Mouse (Mus musculus) spleen, adult 12 weeks (tissue): Measurements from ENCODE around the gene Vps8.

ENCODE experiments used
- DNase-seq: peaks from one replicate; pipeline ENCODE4 v3.0.0; 2022; ENCODE audit warnings: low spot score

Vps8 gene

DNA sequence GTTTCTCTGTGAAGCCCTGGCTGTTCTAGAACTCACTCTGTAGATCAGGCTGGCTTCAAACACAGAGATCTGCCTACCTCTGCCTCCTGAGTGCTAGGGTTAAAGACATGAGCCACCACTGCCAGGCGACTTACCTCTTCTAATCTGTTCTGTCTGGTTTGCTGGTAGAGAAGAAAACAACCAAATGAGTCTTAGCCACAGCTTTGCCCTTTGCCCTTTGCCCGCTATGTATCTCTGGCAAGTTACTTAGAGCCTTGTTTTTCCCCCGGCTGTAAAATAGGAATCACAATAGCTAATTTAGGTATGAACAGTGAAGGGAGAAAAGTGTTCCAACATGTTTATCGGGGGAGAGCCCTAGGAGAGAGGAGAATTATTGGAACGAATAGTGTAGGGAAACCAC lies 18.3 kb upstream of the Vps8 start:
- DNase-seq, result no peak

DNA sequence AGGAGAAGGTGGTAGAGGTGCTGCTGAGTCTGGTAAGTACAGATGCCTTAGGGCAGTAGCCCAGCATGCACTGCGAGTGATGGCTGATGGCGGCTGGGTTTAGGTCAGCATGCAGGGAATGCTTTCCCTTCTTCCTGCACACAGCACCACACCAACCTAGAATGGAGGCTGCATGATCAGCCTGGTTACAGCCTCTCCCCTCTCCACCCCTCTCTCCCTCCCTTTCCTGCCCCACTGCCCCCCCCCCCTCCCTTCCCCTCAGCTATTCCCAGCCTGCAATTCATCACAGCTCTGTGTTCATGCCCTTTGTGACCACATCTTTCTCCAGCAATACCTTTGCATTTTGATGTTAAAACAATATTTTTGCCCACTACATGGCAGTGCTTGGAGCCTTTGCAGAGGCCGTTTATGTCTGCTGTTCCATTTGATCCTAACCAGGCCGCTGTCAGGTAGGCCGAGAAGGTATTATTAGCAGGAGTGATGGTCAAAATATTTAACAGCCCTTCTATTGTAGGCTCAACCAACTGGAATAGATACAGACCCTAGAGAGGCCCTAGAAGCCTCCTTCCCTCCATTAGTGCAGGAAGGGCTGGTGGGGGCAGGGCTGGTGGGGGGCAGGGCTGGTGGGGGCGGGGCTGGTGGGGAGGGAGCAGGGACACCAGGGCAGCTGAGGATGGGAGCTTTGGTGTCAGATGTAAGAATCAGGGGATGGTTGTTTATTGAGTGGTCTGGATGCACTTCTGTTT lies 17.5 kb upstream of the Vps8 start:
- no peak for DNase-seq

DNA sequence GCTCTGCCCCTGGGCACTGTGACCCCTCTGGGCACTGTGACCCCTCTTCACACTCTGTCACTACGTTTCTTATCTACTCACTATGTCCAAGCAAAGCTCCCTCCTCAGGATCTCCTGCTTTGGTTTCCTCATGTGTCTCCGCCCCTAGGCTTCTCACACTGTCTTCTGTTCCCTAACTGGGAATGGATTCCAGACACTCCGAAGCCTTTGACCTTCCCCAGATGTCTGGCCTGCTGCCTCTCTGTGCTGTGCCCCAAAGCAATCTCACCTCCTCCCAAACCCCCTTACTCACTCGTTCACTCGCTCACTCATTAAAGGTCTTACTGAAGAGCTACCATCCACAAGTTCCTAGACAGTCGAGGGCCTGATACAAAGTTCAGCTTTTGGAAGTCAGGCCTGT lies 16.8 kb upstream of the Vps8 start:
- no peak for DNase-seq

DNA sequence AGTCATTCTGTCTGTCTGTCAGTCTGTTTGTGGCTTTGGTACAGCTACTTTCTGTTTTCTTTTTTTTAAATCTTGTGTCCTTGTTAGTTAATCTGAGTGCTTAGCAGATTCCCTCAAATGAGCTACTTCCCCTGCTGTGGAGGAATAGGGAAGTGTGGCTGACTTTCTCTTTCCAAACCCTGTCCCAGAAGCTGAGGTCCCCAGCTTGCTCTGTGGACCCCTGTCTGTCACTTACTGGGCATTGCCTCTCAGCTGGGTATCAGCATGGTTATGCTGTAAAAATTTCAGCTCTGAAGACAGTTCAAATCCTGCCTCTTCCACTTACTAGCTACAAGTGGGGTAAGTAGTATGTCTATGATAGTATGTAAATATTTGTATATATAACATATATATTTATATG lies 11.1 kb upstream of the Vps8 start:
- DNase-seq, result no peak

DNA sequence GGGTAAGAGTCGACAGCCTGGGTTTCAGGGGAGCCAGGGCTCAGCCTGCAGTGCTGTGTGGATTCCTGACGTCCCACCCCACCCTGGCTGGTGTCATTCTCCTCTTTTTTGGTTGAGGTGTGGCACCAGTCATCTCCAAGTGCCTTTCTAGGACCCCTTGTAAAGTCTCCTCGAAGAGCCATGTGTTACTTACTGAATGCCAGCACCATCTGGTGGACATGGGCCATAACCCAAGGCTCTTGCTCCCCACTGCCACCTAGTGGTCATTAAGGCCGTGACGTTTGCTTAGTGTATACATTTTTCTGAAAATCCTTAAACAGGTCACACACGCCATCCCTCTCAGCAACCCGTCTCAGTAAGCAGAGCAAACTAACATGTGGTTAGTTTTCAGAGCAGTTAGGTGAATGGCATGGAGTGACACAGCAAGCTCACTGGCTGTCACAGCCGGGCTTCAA lies 10.3 kb upstream of the Vps8 start:
- peak; percentile 56 for DNase-seq

GRCm38 (mm10) chr16:21413819-21414218 lies 9.1 kb upstream of the Vps8 start:
- no peak for DNase-seq

GRCm38 (mm10) chr16:21415128-21415527 lies 7.8 kb upstream of the Vps8 start:
- DNase-seq, result no peak

DNA sequence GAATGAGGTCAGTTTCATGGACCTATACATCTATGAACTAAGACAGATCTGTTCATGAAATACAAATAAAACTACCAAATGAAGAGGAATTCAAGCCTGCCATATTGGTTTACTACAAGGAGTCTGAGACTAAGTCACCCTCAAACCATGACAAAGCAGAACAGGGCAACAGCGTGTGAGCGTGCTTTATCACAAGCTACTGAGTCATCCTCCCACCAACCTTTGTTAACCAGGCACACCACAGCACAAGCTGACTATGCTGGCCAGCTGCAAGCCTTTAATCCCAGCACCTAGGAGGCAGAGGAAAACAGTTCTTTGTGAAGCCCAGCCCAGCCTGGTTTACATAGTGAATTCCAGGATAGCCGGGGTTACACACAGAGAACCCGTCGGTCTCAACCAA lies 4.9 kb upstream of the Vps8 start:
- DNase-seq, result no peak

- no peak for DNase-seq
These were observed 610 bp downstream of the Vps8 start for GRCm38 (mm10) chr16:21423546-21423910.

DNA sequence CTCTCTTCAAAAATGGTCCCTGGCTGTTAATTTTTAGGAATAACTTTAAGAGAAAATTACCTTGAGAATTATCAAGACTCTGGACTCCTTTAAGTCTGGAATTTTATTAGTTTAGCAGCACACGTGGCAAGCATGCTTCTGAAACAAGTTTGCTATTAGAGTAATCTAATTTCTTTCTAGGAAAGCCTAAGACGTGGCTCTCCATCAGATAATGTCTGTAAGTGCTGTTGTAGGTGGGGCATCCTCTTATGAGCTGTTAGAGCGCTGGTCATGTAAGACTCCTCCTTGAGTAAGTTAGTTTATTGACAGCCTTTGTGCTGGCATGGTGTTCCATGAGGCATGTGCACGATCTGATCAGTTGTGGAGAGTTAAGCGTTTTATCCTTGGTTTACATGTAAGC lies 5.2 kb downstream of the Vps8 start:
- DNase-seq, result no peak

GRCm38 (mm10) chr16:21430377-21431060 lies 7.6 kb downstream of the Vps8 start:
- DNase-seq, result no peak

DNA sequence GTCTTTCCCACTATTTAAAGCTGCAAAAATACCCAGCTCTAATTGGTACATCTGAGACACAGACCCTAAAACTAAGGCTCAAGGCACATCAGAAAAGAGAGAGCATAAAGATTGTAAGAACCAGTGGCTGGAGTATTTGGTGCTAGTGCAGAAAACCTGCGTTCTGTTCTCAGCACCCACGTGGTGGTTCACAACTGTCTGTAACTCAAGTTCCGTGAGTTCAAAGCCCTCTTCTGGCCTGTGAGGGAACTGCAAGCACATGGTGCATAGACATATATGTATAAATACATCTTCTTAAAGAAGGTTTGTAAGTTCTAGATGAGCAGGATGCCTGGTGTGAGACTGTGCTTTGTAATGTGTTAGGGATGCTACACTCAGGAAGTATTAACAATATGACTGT lies 8.7 kb downstream of the Vps8 start:
- no peak for DNase-seq

DNA sequence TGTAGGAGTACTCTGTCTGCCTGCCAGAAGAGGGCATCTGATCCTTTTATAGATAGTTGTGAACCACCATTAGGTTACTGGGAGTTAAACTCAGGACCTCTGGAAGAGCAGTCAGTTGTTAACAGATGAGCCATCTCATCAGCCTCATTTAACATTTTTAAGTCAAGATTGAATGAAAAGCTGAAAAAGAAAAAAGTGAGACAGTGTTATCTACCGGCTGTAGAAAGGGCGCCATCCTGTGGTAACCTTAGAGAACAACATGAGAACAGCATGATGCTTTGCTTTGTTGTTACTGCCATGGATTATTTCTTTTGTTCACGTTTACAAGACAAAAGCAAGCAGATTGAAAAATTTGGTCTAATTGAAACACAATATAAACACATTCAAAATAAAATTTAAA lies 10.6 kb downstream of the Vps8 start:
- DNase-seq, result no peak

GRCm38 (mm10) chr16:21441012-21441411 lies 18.1 kb downstream of the Vps8 start:
- no peak for DNase-seq

GRCm38 (mm10) chr16:21445026-21445625 lies 22.2 kb downstream of the Vps8 start:
- no peak for DNase-seq

- no peak for DNase-seq
These were observed 24.5 kb downstream of the Vps8 start for GRCm38 (mm10) chr16:21447447-21447846.

DNA sequence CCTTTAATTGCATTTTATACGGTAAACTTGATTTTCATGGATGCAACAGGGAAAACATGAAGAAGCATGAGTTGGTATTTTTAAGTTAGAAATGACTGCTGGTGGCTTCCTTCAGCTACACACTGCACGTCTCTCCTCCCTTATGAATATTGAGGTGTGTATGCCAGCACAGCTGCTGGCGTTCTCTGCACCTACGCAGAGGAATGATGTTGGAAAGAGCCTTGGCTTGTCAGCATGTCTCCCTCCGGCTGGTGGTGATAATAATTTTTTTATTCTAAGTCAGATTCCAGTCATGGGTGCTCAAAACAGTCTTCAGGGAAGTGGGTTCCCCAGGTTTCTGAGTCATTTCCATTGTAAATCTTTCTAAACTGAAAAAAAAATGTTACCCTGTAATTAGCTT lies 25.5 kb downstream of the Vps8 start:
- DNase-seq, result no peak

DNA sequence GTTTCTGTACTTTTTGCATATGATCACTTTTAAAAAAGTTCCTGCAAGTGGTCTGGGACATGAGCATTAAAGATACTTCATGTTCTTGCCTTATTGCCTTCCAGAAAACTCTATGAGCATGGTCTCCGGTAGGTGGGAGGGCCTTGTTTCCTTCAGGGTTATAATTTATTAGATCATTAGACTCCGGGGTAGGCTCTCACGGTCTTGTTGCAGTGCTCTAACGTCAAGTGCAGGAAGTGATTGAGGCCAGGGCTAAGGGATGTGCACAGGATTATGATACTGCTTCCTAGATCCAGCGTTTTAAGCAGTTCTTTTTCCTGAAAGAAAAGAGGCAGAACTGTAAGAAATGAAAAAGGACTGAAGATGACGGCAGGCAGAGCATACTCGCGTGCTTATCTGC lies 27.0 kb downstream of the Vps8 start:
- DNase-seq, result no peak

- no peak for DNase-seq
These were observed 29.7 kb downstream of the Vps8 start for GRCm38 (mm10) chr16:21452569-21452968.

GRCm38 (mm10) chr16:21457639-21458369 lies 34.9 kb downstream of the Vps8 start:
- DNase-seq, result no peak

GRCm38 (mm10) chr16:21465868-21466267 lies 43.0 kb downstream of the Vps8 start:
- no peak for DNase-seq

DNA sequence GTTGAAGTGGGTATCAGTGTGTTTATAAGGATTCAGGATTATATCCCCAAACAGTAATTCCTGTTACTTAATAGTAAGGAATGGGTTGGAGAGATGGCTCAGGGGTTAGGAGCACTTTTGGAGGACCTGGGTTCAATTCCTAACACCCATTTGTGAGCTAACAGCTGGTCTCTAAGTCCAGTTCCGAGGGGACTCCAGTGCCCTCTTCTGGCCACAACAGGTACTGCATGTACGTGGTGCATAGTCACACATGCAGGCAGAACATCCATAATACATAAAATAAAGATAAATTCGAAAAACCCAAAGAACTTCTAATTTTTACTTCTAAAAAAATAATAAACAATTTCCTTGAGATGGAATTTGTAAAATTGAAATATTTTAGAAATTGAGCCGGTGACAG lies 47.5 kb downstream of the Vps8 start:
- DNase-seq, result no peak

DNA sequence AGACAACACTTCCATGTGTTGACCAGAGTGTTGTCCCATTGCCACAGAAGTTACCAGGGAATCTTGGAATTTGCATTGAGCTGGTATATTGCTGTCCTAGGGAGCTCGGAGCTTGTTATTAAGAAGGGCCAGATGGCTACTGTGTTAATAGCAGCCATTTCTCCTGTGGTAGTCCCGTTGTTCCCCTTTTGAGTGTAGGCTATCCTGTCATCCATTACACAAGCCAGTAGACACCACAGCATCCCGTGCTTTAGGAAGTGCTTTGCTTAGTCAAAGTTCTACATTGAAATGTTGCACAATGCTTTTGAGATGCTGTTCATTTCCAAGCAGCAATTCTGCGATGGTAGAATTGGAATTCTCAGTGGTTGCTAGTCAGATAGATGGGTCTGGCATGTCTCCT lies 54.2 kb downstream of the Vps8 start:
- DNase-seq, result no peak
